Mouse (Mus musculus) lung, embryonic 14.5 days (tissue): Measurements from ENCODE around the gene Gpa33. TPM values are rescaled to one million over a fixed set of nuclear protein-coding genes. Genes with fewer than 3 reads are reported as not detected.
A peak's percentile ranks its signal among the peaks of the same experiment; 100 is the strongest.

Source experiments
- ATAC-seq: fragments of 200-750 bp; cut with Nextera tagmentation; 2 replicates; pipeline ENCODE4 v1.8.0; 2017; ENCODE audit warnings: mild to moderate bottlenecking, moderate TSS enrichment, moderate library complexity; ENCODE audit not compliant: insufficient read depth
- DNase-seq: peaks from one replicate; pipeline ENCODE4 v3.0.0-alpha.2; 2015
- H3K27ac ChIP-seq: fragments of 300-500 bp; sonication (generic); 2 replicates; pipeline ENCODE4 v1.5.1; 2014; ENCODE audit warnings: low read depth, mild to moderate bottlenecking, moderate library complexity
- H3K27me3 ChIP-seq: fragments of 300-500 bp; sonication (generic); 2 replicates; pipeline ENCODE4 v1.6.1; 2014; ENCODE audit warnings: low read length, control low read depth; ENCODE audit not compliant: insufficient read depth
- H3K36me3 ChIP-seq: fragments of 300-500 bp; sonication (generic); 2 replicates; pipeline ENCODE4 v1.6.1; 2014; ENCODE audit warnings: control low read depth; ENCODE audit not compliant: insufficient read depth
- H3K4me1 ChIP-seq: fragments of 300-500 bp; sonication (generic); 2 replicates; pipeline ENCODE4 v1.6.1; 2014; ENCODE audit warnings: antibody characterized with exemption, control low read depth; ENCODE audit not compliant: insufficient read depth
- H3K4me2 ChIP-seq: fragments of 300-500 bp; sonication (generic); 2 replicates; pipeline ENCODE4 v1.6.1; 2014; ENCODE audit warnings: mild to moderate bottlenecking
- H3K4me3 ChIP-seq: fragments of 300-500 bp; sonication (generic); 2 replicates; pipeline ENCODE4 v1.5.1; 2014; ENCODE audit warnings: low read depth, low read length
- H3K9ac ChIP-seq: fragments of 300-500 bp; sonication (generic); 2 replicates; pipeline ENCODE4 v1.6.1; 2014
- H3K9me3 ChIP-seq: fragments of 300-500 bp; sonication (generic); 2 replicates; pipeline ENCODE4 v1.6.1; 2016; ENCODE audit warnings: low read depth, low read length, control low read depth
- CTCF ChIP-seq: IDR thresholded peaks from 2 replicates; pipeline ENCODE4 v1.5.1; 2016; ENCODE audit warnings: antibody characterized with exemption, low read depth
- WGBS: fragments of 180-500 bp; shearing (Covaris S2); extraction: QIAGEN DNeasy Blood & Tissue Kit; methylation state at CpG from one replicate; pipeline ENCODE4 v1.1.7; 2014; 5-methylcytosine and 5-hydroxymethylcytosine counted together
- polyA plus RNA-seq: library from polyadenylated mRNA; unstranded; fragments of >200 nt; fragmentation: Nextera tagmentation; extraction: Ambion mirVana; gene quantifications from 2 replicates; pipeline ENCODE4 v1.2.1, GENCODE M21; 2014

Gene Gpa33
- polyA plus RNA-seq, 1 experiment from 2014 or later, result not detected

- H3K9me3 ChIP-seq, result no peaks in the 10 kb centered on the region
- DNase-seq, result no peak
- no peaks in the 10 kb centered on the region for H3K27me3 ChIP-seq
- no peak for TF ChIP-seq CTCF
- no peaks in the 10 kb centered on the region for H3K4me1 ChIP-seq
- H3K4me2 ChIP-seq, result no peak overlapping the region
- no peaks in the 10 kb centered on the region for H3K36me3 ChIP-seq
- ATAC-seq, result no peak
- no peak overlapping the region for H3K9ac ChIP-seq
- H3K27ac ChIP-seq, result no peak overlapping the region
- WGBS, result 51% methylated on average over 5 of the region's 5 CpGs
- H3K4me3 ChIP-seq, result no peak overlapping the region
Observed at GRCm38 (mm10) chr1:166204171-166204570, 74.1 kb downstream of the Gpa33 start.

- ATAC-seq, result no peak
- Histone ChIP-seq H3K9ac (no peak overlapping the region), H3K27ac (no peak overlapping the region), H3K4me2 (no peak overlapping the region), H3K4me3 (no peak overlapping the region), H3K27me3 (no peaks in the 10 kb centered on the region), H3K4me1 (no peaks in the 10 kb centered on the region), H3K36me3 (no peaks in the 10 kb centered on the region), H3K9me3 (no peaks in the 10 kb centered on the region)
- no peak for DNase-seq
- no peak for TF ChIP-seq CTCF
- 62% methylated on average over 3 of the region's 3 CpGs for WGBS
Observed at GRCm38 (mm10) chr1:166205159-166205558, 75.1 kb downstream of the Gpa33 start.

- no peak for DNase-seq
- H3K9ac ChIP-seq, result no peak overlapping the region
Observed at GRCm38 (mm10) chr1:166209371-166209770, 79.3 kb downstream of the Gpa33 start.

GRCm38 (mm10) chr1:166214181-166214580 lies 84.1 kb downstream of the Gpa33 start:
- no peak overlapping the region for H3K4me2 ChIP-seq
- H3K27me3 ChIP-seq, result no peaks in the 10 kb centered on the region
- no peaks in the 10 kb centered on the region for H3K9me3 ChIP-seq
- H3K27ac ChIP-seq, result no peak overlapping the region
- H3K4me1 ChIP-seq, result no peaks in the 10 kb centered on the region
- H3K9ac ChIP-seq, result no peak overlapping the region
- peak; percentile 41 for TF ChIP-seq CTCF
- DNase-seq (peak; percentile 40), ATAC-seq (no peak)
- WGBS, result 82% methylated on average over 4 of the region's 4 CpGs
- no peak overlapping the region for H3K4me3 ChIP-seq
- H3K36me3 ChIP-seq, result no peaks in the 10 kb centered on the region

More at GRCm38 (mm10) chr1:166209371-166209770, 79.3 kb downstream of the Gpa33 start:
- H3K4me1 ChIP-seq, result no peaks in the 10 kb centered on the region
- H3K36me3 ChIP-seq, result no peaks in the 10 kb centered on the region
- no peak overlapping the region for H3K27ac ChIP-seq
- H3K27me3 ChIP-seq, result no peaks in the 10 kb centered on the region
- 60% methylated on average over 6 of the region's 6 CpGs for WGBS
- TF ChIP-seq CTCF, result no peak
- H3K4me3 ChIP-seq, result no peak overlapping the region
- no peak for ATAC-seq
- no peaks in the 10 kb centered on the region for H3K9me3 ChIP-seq
- no peak overlapping the region for H3K4me2 ChIP-seq

Other genes with a start within 250 kb of the Gpa33 start
- 22.5 TPM in 2 replicates for gene Pou2f1, start 127.6 kb upstream of the Gpa33 start, polyA plus RNA-seq
- 2.5 and 3.1 TPM in 2 replicates for gene Dusp27, start 2.3 kb upstream of the Gpa33 start, polyA plus RNA-seq
- not detected in 2 replicates for gene Mael, start 108.5 kb downstream of the Gpa33 start, polyA plus RNA-seq
- 1.0 and 1.3 TPM in 2 replicates for gene Ildr2, start 123.9 kb downstream of the Gpa33 start, polyA plus RNA-seq
- gene Tada1, start 248.9 kb downstream of the Gpa33 start, polyA plus RNA-seq, result 62.2 and 65.6 TPM in 2 replicates